Mouse (Mus musculus) intestine, embryonic 16.5 days (tissue): ENCODE results near the gene Slc6a5. TPM values are rescaled to one million over a fixed set of nuclear protein-coding genes. Genes with fewer than 3 reads are reported as not detected.

Source experiments
- ATAC-seq: fragments of 200-750 bp; cut with Nextera tagmentation; 2 replicates; pipeline ENCODE4 v1.8.0; 2017; ENCODE audit warnings: moderate TSS enrichment, moderate library complexity
- H3K27ac ChIP-seq: fragments of 300-500 bp; sonication (generic); 2 replicates; pipeline ENCODE4 v1.5.1; 2014; ENCODE audit warnings: mild to moderate bottlenecking, low read length
- H3K27me3 ChIP-seq: fragments of 300-500 bp; sonication (generic); replicated peaks from 2 replicates; pipeline ENCODE4 v1.6.1; 2014; ENCODE audit warnings: low read length, control low read depth, mixed read lengths; ENCODE audit not compliant: control insufficient read depth, insufficient read depth
- H3K36me3 ChIP-seq: fragments of 300-500 bp; sonication (generic); 2 replicates; pipeline ENCODE4 v1.6.1; 2014; ENCODE audit warnings: low read length, control low read depth; ENCODE audit not compliant: control insufficient read depth, insufficient read depth
- H3K4me1 ChIP-seq: fragments of 300-500 bp; sonication (generic); 2 replicates; pipeline ENCODE4 v1.6.1; 2014; ENCODE audit warnings: low read length, control low read depth, mixed read lengths; ENCODE audit not compliant: control insufficient read depth, insufficient read depth
- H3K4me2 ChIP-seq: fragments of 300-500 bp; sonication (generic); 2 replicates; pipeline ENCODE4 v1.6.1; 2014; ENCODE audit warnings: low read depth, low read length, control low read depth
- H3K4me3 ChIP-seq: fragments of 300-500 bp; sonication (generic); 2 replicates; pipeline ENCODE4 v1.5.1; 2014; ENCODE audit warnings: mild to moderate bottlenecking, low read length
- H3K9ac ChIP-seq: fragments of 300-500 bp; sonication (generic); 2 replicates; pipeline ENCODE4 v1.6.1; 2014; ENCODE audit warnings: low read depth, low read length
- H3K9me3 ChIP-seq: fragments of 300-500 bp; sonication (generic); 2 replicates; pipeline ENCODE4 v1.6.1; 2016; ENCODE audit warnings: low read length, control low read depth; ENCODE audit not compliant: control insufficient read depth
- WGBS: fragments of 180-500 bp; shearing (Covaris S2); extraction: QIAGEN DNeasy Blood & Tissue Kit; methylation state at CpG from one replicate; pipeline ENCODE4 v1.1.7; 2014; 5-methylcytosine and 5-hydroxymethylcytosine counted together
- polyA plus RNA-seq: library from polyadenylated mRNA; unstranded; fragments of >200 nt; fragmentation: Nextera tagmentation; extraction: Ambion mirVana; gene quantifications from 2 replicates; pipeline ENCODE4 v1.2.1, GENCODE M21; 2015

Slc6a5 gene
- polyA plus RNA-seq, 1 experiment from 2014 or later = not detected

DNA sequence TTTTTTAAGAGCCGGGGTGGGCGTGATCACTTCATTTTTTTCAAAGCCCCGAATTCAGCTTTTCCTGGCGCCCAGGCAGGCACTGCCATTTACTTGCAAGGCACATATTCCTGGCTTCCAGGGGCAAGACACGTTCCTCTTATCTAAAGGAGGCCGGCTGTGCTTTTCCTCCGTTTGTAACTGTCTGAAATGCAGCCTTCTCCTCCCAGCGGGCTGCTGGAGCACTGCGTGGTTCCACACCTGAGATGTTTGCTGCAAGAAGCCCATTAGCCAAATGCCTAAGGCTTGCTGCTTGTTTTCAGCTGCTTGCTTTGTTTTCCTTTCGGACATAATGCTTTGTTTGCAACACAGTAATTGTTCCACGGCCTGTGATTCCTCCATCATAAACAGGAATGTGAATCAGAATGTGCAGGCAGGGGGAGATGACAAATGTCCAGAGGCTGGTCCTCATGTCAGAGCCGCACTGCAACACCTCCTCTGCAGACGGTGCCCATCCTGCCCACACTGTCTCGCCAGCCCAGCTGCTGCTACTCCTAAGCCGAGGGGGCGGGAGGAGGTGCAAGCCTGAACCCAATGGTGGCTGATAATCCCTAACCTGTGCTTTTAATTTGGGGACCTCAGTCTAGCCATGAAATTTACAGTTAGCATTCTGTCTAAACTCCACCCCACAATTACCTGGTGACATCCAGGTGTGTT is 27.1 kb upstream of the Slc6a5 start:
- ATAC-seq = no peak
- Histone ChIP-seq H3K4me2 (no peak overlapping the region), H3K4me1 (no peaks in the 10 kb centered on the region), H3K36me3 (no peaks in the 10 kb centered on the region), H3K27me3 (no peaks in the 10 kb centered on the region), H3K4me3 (no peak overlapping the region), H3K9ac (no peak overlapping the region), H3K9me3 (no peaks in the 10 kb centered on the region), H3K27ac (no peak overlapping the region)
- WGBS = 25% methylated on average over 16 of the region's 16 CpGs

DNA sequence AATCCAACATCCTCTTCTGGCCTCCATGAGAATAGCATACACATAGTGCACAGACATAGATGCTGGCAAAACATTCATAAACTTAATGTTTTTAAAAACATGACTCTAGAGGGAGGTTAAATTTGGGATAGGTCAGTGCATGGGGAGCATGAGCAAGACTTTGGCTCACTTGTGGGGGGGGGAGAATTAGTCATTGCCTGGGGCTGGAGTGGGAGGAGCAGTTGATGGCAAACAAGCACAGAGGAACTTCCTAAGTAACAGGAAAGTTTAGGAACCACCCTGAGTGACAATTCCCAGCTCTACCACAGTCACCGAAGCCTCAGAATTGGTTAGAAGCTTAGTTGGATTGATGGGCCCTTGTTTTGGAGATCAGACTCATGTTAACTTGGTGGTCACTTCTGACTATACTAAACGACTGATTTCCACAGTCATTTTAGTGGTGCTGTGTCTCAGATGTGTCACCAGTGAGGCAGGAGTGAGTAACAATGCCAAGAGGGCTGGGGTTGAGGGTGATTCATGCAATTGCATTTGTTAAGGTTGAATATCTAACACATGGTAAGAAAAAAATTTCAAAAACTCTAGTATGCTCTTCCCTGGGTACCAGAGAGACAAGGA is 22.1 kb upstream of the Slc6a5 start:
- H3K9ac ChIP-seq = no peak overlapping the region
- no peak for ATAC-seq
- no peak overlapping the region for H3K4me2 ChIP-seq
- no peaks in the 10 kb centered on the region for H3K36me3 ChIP-seq
- H3K27ac ChIP-seq = no peak overlapping the region
- no peaks in the 10 kb centered on the region for H3K9me3 ChIP-seq
- no peaks in the 10 kb centered on the region for H3K4me1 ChIP-seq
- H3K27me3 ChIP-seq = no peaks in the 10 kb centered on the region
- WGBS = 70% methylated on average over 2 of the region's 2 CpGs
- H3K4me3 ChIP-seq = no peak overlapping the region

DNA sequence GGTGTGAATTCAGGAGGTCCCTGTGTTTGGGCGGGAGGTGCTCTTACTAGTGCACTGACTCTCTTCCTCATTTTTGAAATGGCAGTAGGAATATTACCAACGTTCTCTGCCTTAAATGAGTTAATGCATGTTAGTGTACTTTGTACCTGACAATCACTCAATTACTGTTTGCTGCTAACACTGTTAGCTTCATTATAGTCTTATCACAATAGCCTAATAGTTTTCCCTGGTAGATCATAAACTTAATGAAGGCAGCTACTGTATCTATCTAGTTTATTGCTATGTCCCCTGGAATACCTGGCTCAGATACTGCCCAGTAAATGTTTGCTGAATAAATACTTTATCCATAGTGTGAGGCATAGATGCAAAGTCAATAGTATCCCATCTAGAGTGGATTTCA is 15.2 kb upstream of the Slc6a5 start:
- ATAC-seq = peak; percentile 73
- no peak overlapping the region for H3K9ac ChIP-seq
- no peaks in the 10 kb centered on the region for H3K9me3 ChIP-seq
- 0 out of 2 replicates have a peak, but pooled peaks cover 2% of the 10 kb centered on the region for H3K27me3 ChIP-seq
- 44% methylated on average over 2 of the region's 2 CpGs for WGBS
- no peak overlapping the region for H3K27ac ChIP-seq
- H3K4me3 ChIP-seq = no peak overlapping the region
- no peaks in the 10 kb centered on the region for H3K36me3 ChIP-seq
- H3K4me2 ChIP-seq = no peak overlapping the region
- peaks cover 3% of the 10 kb centered on the region for H3K4me1 ChIP-seq

- Histone ChIP-seq H3K36me3 (no peaks in the 10 kb centered on the region), H3K4me1 (peaks cover 3% of the 10 kb centered on the region), H3K4me3 (no peak overlapping the region), H3K9ac (no peak overlapping the region), H3K4me2 (no peak overlapping the region), H3K9me3 (no peaks in the 10 kb centered on the region), H3K27me3 (0 out of 2 replicates have a peak, but pooled peaks cover 2% of the 10 kb centered on the region), H3K27ac (no peak overlapping the region)
- WGBS = 67% methylated on average over 6 of the region's 6 CpGs
- no peak for ATAC-seq
These were observed 14.7 kb upstream of the Slc6a5 start for GRCm38 (mm10) chr7:49895296-49895695.

DNA sequence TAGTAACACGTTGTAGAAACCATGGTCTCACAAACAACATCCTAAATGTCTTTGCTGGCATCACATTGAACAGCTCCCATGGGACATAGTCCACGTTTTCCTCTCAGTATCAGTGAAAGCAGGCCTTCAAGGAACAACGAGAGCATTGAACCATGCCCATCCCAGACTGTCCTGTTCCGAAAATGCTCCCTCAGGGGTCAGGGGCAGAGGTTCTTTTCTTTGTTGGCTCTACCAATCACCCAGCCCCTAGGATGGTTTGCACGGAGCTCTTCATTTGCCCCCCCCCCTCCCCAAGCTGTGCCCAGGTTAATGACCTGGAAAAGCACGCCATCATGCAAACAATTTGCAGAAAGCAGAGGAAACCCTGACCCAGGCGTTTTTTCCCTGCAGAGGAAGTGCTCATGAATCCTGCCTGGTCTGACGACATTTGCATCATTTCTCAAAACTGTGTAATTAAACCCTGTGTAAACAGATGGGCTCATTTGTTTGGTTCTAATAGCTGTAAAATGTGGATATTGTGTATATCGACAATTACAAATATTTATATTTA is 7.9 kb upstream of the Slc6a5 start:
- no peaks in the 10 kb centered on the region for H3K36me3 ChIP-seq
- no peaks in the 10 kb centered on the region for H3K9me3 ChIP-seq
- H3K27me3 ChIP-seq = peaks cover 16% of the 10 kb centered on the region
- peaks cover 3% of the 10 kb centered on the region for H3K4me1 ChIP-seq
- no peak overlapping the region for H3K9ac ChIP-seq
- H3K4me2 ChIP-seq = no peak overlapping the region
- no peak overlapping the region for H3K27ac ChIP-seq
- no peak for ATAC-seq
- 30% methylated on average over 9 of the region's 9 CpGs for WGBS
- H3K4me3 ChIP-seq = no peak overlapping the region

GRCm38 (mm10) chr7:49907191-49908171 is 2.5 kb upstream of the Slc6a5 start:
- WGBS = 3% methylated on average over 28 of the region's 28 CpGs
- Histone ChIP-seq H3K9me3 (no peaks in the 10 kb centered on the region), H3K4me2 (no peak overlapping the region), H3K27me3 (peaks cover 66% of the 10 kb centered on the region), H3K36me3 (no peaks in the 10 kb centered on the region), H3K27ac (no peak overlapping the region), H3K4me1 (no peaks in the 10 kb centered on the region), H3K4me3 (no peak overlapping the region), H3K9ac (no peak overlapping the region)
- ATAC-seq = no peak

DNA sequence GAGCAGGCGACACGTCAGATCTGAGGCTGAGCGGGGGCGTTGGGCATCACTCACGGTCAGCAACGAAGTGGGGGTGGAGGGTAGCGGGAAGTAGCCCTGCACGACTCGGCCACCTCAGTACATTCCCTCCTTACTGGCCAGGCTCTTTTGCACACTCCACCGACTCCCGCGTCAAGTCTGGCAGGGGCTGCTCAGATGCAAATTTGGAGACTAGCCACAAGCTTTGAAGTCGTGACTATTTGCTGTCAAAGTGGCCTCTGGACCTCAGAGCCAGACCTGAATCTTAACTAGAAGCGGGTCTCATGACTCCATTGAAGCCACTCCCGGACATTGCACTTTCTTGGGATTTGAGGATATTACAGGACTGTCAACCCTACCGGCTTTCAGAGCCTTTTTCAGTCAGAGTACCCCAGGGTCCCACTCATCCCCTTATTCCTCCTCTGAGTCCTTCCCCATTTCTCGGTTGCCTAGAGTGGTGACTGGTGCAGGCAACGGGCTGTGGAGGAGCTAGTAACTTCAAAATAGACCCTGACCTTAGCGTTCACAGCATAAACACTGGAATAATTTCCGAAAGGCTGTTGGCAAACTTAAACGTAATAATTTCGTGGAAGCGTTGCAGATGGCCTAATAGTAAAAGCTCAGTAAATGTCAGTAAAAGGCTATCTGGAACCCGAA is 1.6 kb upstream of the Slc6a5 start:
- Histone ChIP-seq H3K27me3 (peaks cover 75% of the 10 kb centered on the region), H3K36me3 (no peaks in the 10 kb centered on the region), H3K4me2 (no peak overlapping the region), H3K4me1 (no peaks in the 10 kb centered on the region), H3K9ac (no peak overlapping the region), H3K9me3 (no peaks in the 10 kb centered on the region), H3K27ac (no peak overlapping the region), H3K4me3 (no peak overlapping the region)
- whole genome bisulfite sequencing = 2% methylated on average over 24 of the region's 24 CpGs
- ATAC-seq = no peak

DNA sequence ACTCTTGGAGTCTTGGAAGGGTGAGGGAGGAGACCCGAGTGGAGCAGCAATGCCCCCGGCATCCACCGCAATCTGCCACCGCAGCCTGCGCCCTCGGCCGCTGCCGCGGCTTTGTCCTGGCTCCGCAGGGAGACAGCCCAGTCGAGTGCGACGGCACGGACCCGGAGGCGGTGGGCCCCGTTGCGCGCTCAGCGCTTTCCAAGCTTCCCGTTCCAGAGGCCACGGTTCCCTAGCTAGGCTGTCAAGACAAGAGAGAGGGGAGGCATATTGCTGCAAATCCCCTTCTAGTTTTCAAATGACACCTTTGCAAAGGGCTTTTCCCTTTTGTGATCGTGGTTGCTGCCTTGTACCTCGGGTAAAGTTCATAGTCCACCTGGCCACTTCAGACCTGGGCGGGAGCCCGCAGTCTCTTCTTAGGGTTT is 945 bp upstream of the Slc6a5 start:
- Histone ChIP-seq H3K36me3 (no peaks in the 10 kb centered on the region), H3K4me1 (no peaks in the 10 kb centered on the region), H3K4me2 (no peak overlapping the region), H3K9ac (no peak overlapping the region), H3K27ac (no peak overlapping the region), H3K27me3 (peaks cover 81% of the 10 kb centered on the region), H3K9me3 (no peaks in the 10 kb centered on the region), H3K4me3 (no peak overlapping the region)
- ATAC-seq = 0 out of 2 replicates have a peak, but pooled peaks have one; percentile 44
- WGBS = 1% methylated on average over 26 of the region's 26 CpGs
